Mouse (Mus musculus): ENCODE data around the gene Gse1. TPM values are rescaled to one million over a fixed set of nuclear protein-coding genes. Genes with fewer than 3 reads are reported as not detected.

The Gse1 gene
- total and polyA plus RNA-seq, 3 experiments = 12.1 to 24.3 (median 21.0) TPM

GRCm38 (mm10) chr8:120244553-120244952, 16.3 kb downstream of the Gse1 start:
- Histone ChIP-seq H3K27ac (no peak overlapping the region), H3K9ac (ENCODE audit: low read depth, low read length) (no peak overlapping the region), H3K79me2 (replicated peaks; ENCODE audit: control insufficient read depth, insufficient read depth, low read length) (no peaks in the 10 kb centered on the region; the same call in 1 of the 2 replicates), H3K36me3 (ENCODE audit: control insufficient read depth, insufficient read depth, low read length) (no peaks in the 10 kb centered on the region), H3K4me1 (ENCODE audit: control insufficient read depth, insufficient read depth, low read length) (peaks cover 2% of the 10 kb centered on the region), H3K27me3 (ENCODE audit: control insufficient read depth, insufficient read depth, low read length) (no peaks in the 10 kb centered on the region), H3K4me3 (no peak overlapping the region)
- TF ChIP-seq POLR2A (IDR thresholded peaks at IDR 0.05; ENCODE audit: insufficient read depth, low read depth, low read length) = no peak
- TF ChIP-seq EP300 (IDR thresholded peaks at IDR 0.05; ENCODE audit: insufficient read depth, low read depth, low read length) = no peak
- TF ChIP-seq CTCF (IDR thresholded peaks at IDR 0.05) = peak; percentile 44
- WGBS = 95% methylated on average over 10 of the region's 10 CpGs
- no peak for DNase-seq
- intact Hi-C loops (cut with DNase I) = no loop called here

GRCm38 (mm10) chr8:120247618-120248017, 19.4 kb downstream of the Gse1 start:
- no peak overlapping the region for H3K9ac ChIP-seq (ENCODE audit: low read depth, low read length)
- no peaks in the 10 kb centered on the region for H3K36me3 ChIP-seq (ENCODE audit: control insufficient read depth, insufficient read depth, low read length)
- no peaks in the 10 kb centered on the region for H3K27me3 ChIP-seq (ENCODE audit: control insufficient read depth, insufficient read depth, low read length)
- no peak overlapping the region for H3K27ac ChIP-seq
- TF ChIP-seq CTCF (IDR thresholded peaks at IDR 0.05) (peak; percentile 65), POLR2A (IDR thresholded peaks at IDR 0.05; ENCODE audit: insufficient read depth, low read depth, low read length) (no peak)
- H3K4me3 ChIP-seq = no peak overlapping the region
- H3K79me2 ChIP-seq (replicated peaks; ENCODE audit: control insufficient read depth, insufficient read depth, low read length) = no peaks in the 10 kb centered on the region; the same call in 1 of the 2 replicates
- DNase-seq = no peak
- H3K4me1 ChIP-seq (ENCODE audit: control insufficient read depth, insufficient read depth, low read length) = peaks cover 7% of the 10 kb centered on the region
- intact Hi-C loops (cut with DNase I) = no loop called here
- 88% methylated on average over 5 of the region's 5 CpGs for WGBS

GRCm38 (mm10) chr8:120248031-120248430, 19.8 kb downstream of the Gse1 start:
- Histone ChIP-seq H3K27me3 (ENCODE audit: control insufficient read depth, insufficient read depth, low read length) (no peaks in the 10 kb centered on the region), H3K79me2 (replicated peaks; ENCODE audit: control insufficient read depth, insufficient read depth, low read length) (no peaks in the 10 kb centered on the region; the same call in 1 of the 2 replicates), H3K4me1 (ENCODE audit: control insufficient read depth, insufficient read depth, low read length) (peaks cover 7% of the 10 kb centered on the region), H3K36me3 (ENCODE audit: control insufficient read depth, insufficient read depth, low read length) (no peaks in the 10 kb centered on the region), H3K9ac (ENCODE audit: low read depth, low read length) (no peak overlapping the region), H3K4me3 (no peak overlapping the region), H3K27ac (no peak overlapping the region)
- peak; percentile 27 to 48 for DNase-seq
- intact Hi-C loops (cut with DNase I) = no loop called here
- 54% methylated on average over 7 of the region's 7 CpGs for WGBS
- TF ChIP-seq EP300 (IDR thresholded peaks at IDR 0.05; ENCODE audit: insufficient read depth, low read depth, low read length) (0 out of 2 replicates have a peak, but pooled peaks have one; percentile 31), CTCF (IDR thresholded peaks at IDR 0.05) (no peak), POLR2A (IDR thresholded peaks at IDR 0.05; ENCODE audit: insufficient read depth, low read depth, low read length) (no peak)

- TF ChIP-seq POLR2A (IDR thresholded peaks at IDR 0.05; ENCODE audit: insufficient read depth, low read depth, low read length) (no peak), EP300 (IDR thresholded peaks at IDR 0.05; ENCODE audit: insufficient read depth, low read depth, low read length) (no peak), CTCF (IDR thresholded peaks at IDR 0.05) (no peak)
- no peaks in the 10 kb centered on the region for H3K36me3 ChIP-seq (ENCODE audit: control insufficient read depth, insufficient read depth, low read length)
- no peak overlapping the region for H3K4me3 ChIP-seq
- no peaks in the 10 kb centered on the region; the same call in 1 of the 2 replicates for H3K79me2 ChIP-seq (replicated peaks; ENCODE audit: control insufficient read depth, insufficient read depth, low read length)
- no peak overlapping the region for H3K27ac ChIP-seq
- no peak for DNase-seq
- WGBS = 81% methylated on average over 4 of the region's 4 CpGs
- no peaks in the 10 kb centered on the region for H3K27me3 ChIP-seq (ENCODE audit: control insufficient read depth, insufficient read depth, low read length)
- H3K4me1 ChIP-seq (ENCODE audit: control insufficient read depth, insufficient read depth, low read length) = peaks cover 7% of the 10 kb centered on the region
- no peak overlapping the region for H3K9ac ChIP-seq (ENCODE audit: low read depth, low read length)
- intact Hi-C loops (cut with DNase I) = no loop called here
Measured at GRCm38 (mm10) chr8:120248451-120248850, 20.2 kb downstream of the Gse1 start.

GRCm38 (mm10) chr8:120249800-120250336, 21.6 kb downstream of the Gse1 start:
- TF ChIP-seq EP300 (IDR thresholded peaks at IDR 0.05; ENCODE audit: insufficient read depth, low read depth, low read length) (no peak), POLR2A (IDR thresholded peaks at IDR 0.05; ENCODE audit: insufficient read depth, low read depth, low read length) (no peak)
- no peak overlapping the region for H3K27ac ChIP-seq

GRCm38 (mm10) chr8:120250750-120251410, 22.6 kb downstream of the Gse1 start:
- intact Hi-C loops (cut with DNase I) = no loop called here
- no peak for TF ChIP-seq CTCF (IDR thresholded peaks at IDR 0.05)
- no peak for TF ChIP-seq POLR2A (IDR thresholded peaks at IDR 0.05; ENCODE audit: insufficient read depth, low read depth, low read length)
- TF ChIP-seq EP300 (IDR thresholded peaks at IDR 0.05; ENCODE audit: insufficient read depth, low read depth, low read length) = no peak
- DNase-seq = peak in 1 of 2 experiments; percentile 36
- no peak overlapping the region; the same call in 1 of the 2 replicates for H3K27ac ChIP-seq
- peaks cover 1% of the 10 kb centered on the region; the same call in 1 of the 2 replicates for H3K79me2 ChIP-seq (replicated peaks; ENCODE audit: control insufficient read depth, insufficient read depth, low read length)
- no peaks in the 10 kb centered on the region for H3K36me3 ChIP-seq (ENCODE audit: control insufficient read depth, insufficient read depth, low read length)
- no peak overlapping the region for H3K4me3 ChIP-seq
- H3K4me1 ChIP-seq (ENCODE audit: control insufficient read depth, insufficient read depth, low read length) = peaks cover 7% of the 10 kb centered on the region
- WGBS = 73% methylated on average over 16 of the region's 16 CpGs
- no peaks in the 10 kb centered on the region for H3K27me3 ChIP-seq (ENCODE audit: control insufficient read depth, insufficient read depth, low read length)
- H3K9ac ChIP-seq (ENCODE audit: low read depth, low read length) = no peak overlapping the region

More at GRCm38 (mm10) chr8:120249800-120250336, 21.6 kb downstream of the Gse1 start:
- Histone ChIP-seq H3K4me1 (ENCODE audit: control insufficient read depth, insufficient read depth, low read length) (peaks cover 7% of the 10 kb centered on the region), H3K79me2 (replicated peaks; ENCODE audit: control insufficient read depth, insufficient read depth, low read length) (no peaks in the 10 kb centered on the region; the same call in 1 of the 2 replicates), H3K4me3 (no peak overlapping the region), H3K27me3 (ENCODE audit: control insufficient read depth, insufficient read depth, low read length) (no peaks in the 10 kb centered on the region), H3K9ac (ENCODE audit: low read depth, low read length) (no peak overlapping the region), H3K36me3 (ENCODE audit: control insufficient read depth, insufficient read depth, low read length) (no peaks in the 10 kb centered on the region)
- peak in 1 of 2 experiments; percentile 22 for DNase-seq
- WGBS = 82% methylated on average over 9 of the region's 9 CpGs
- intact Hi-C loops (cut with DNase I) = no loop called here

All from heart, adult 2 months (tissue).